Mouse (Mus musculus) neural tube, embryonic 13.5 days (tissue): ENCODE measurements at regions not wholly inside any gene's neighbourhood (a gene's known extent, or its start where the extent isn't known, plus 50 kb on each side); places are given as distances from the start of the nearest gene placed in this dataset.

Experiments used
- ATAC-seq: fragments of 200-750 bp; cut with Nextera tagmentation; 2 replicates; pipeline ENCODE4 v1.8.0; 2017; ENCODE audit warnings: low read depth, mild to moderate bottlenecking, moderate TSS enrichment, moderate library complexity
- H3K27ac ChIP-seq: fragments of 300-500 bp; sonication (generic); replicated peaks from 2 replicates; pipeline ENCODE4 v1.5.1; 2015; ENCODE audit warnings: moderate library complexity, mild to moderate bottlenecking, inconsistent platforms
- H3K27me3 ChIP-seq: fragments of 300-500 bp; sonication (generic); 2 replicates; pipeline ENCODE4 v1.6.1; 2015; ENCODE audit warnings: mild to moderate bottlenecking, inconsistent platforms
- H3K36me3 ChIP-seq: fragments of 300-500 bp; sonication (generic); 2 replicates; pipeline ENCODE4 v1.6.1; 2015; ENCODE audit warnings: mild to moderate bottlenecking, inconsistent platforms
- H3K4me1 ChIP-seq: fragments of 300-500 bp; sonication (generic); replicated peaks from 2 replicates; pipeline ENCODE4 v1.6.1; 2015; ENCODE audit warnings: inconsistent platforms
- H3K4me2 ChIP-seq: fragments of 300-500 bp; sonication (generic); 2 replicates; pipeline ENCODE4 v1.6.1; 2015; ENCODE audit warnings: inconsistent platforms, mild to moderate bottlenecking, moderate library complexity
- H3K4me3 ChIP-seq: fragments of 300-500 bp; sonication (generic); 2 replicates; pipeline ENCODE4 v1.5.1; 2015; ENCODE audit warnings: mild to moderate bottlenecking, inconsistent platforms
- H3K9ac ChIP-seq: fragments of 300-500 bp; sonication (generic); 2 replicates; pipeline ENCODE4 v1.6.1; 2015; ENCODE audit warnings: moderate library complexity, mild to moderate bottlenecking, inconsistent platforms
- H3K9me3 ChIP-seq: fragments of 300-500 bp; sonication (generic); 2 replicates; pipeline ENCODE4 v1.6.1; 2016; ENCODE audit warnings: inconsistent platforms
- WGBS: fragments of 180-500 bp; shearing (Covaris S2); methylation state at CpG from one replicate; pipeline ENCODE4 v1.1.7; 2015; 5-methylcytosine and 5-hydroxymethylcytosine counted together

- Histone ChIP-seq H3K4me3 (no peak overlapping the region), H3K27me3 (no peaks in the 10 kb centered on the region), H3K4me2 (no peak overlapping the region), H3K9me3 (no peaks in the 10 kb centered on the region), H3K9ac (no peak overlapping the region), H3K36me3 (no peaks in the 10 kb centered on the region), H3K4me1 (no peaks in the 10 kb centered on the region), H3K27ac (no peak overlapping the region)
- WGBS, result 82% methylated on average over 3 of the region's 3 CpGs
- ATAC-seq, result no peak
These were observed 156.7 kb upstream of the Cypt15 start for GRCm38 (mm10) chrX:39189417-39189816.

GRCm38 (mm10) chrX:39229683-39230082, 116.4 kb upstream of the Cypt15 start:
- peak; percentile 40; the same call in 1 of the 2 replicates for ATAC-seq
- no peak overlapping the region for H3K4me3 ChIP-seq
- no peaks in the 10 kb centered on the region for H3K27me3 ChIP-seq
- no peaks in the 10 kb centered on the region for H3K36me3 ChIP-seq
- 59% methylated on average over 4 of the region's 4 CpGs for WGBS
- no peak overlapping the region for H3K4me2 ChIP-seq
- no peak overlapping the region for H3K27ac ChIP-seq
- H3K9ac ChIP-seq, result no peak overlapping the region
- H3K9me3 ChIP-seq, result no peaks in the 10 kb centered on the region
- no peaks in the 10 kb centered on the region for H3K4me1 ChIP-seq

GRCm38 (mm10) chrX:39250148-39250725, 95.8 kb upstream of the Cypt15 start:
- H3K4me3 ChIP-seq, result no peak overlapping the region
- WGBS, result 76% methylated on average over 4 of the region's 4 CpGs
- H3K27ac ChIP-seq, result no peak overlapping the region
- H3K36me3 ChIP-seq, result no peaks in the 10 kb centered on the region
- no peak overlapping the region for H3K4me2 ChIP-seq
- H3K4me1 ChIP-seq, result no peaks in the 10 kb centered on the region
- no peak overlapping the region for H3K9ac ChIP-seq
- H3K27me3 ChIP-seq, result no peaks in the 10 kb centered on the region
- H3K9me3 ChIP-seq, result no peaks in the 10 kb centered on the region
- no peak for ATAC-seq
